Mouse (Mus musculus) hindbrain, embryonic 11.5 days (tissue): ENCODE results near the gene Ogg1. TPM values are rescaled to one million over a fixed set of nuclear protein-coding genes. Genes with fewer than 3 reads are reported as not detected.

ENCODE experiments used
- ATAC-seq: fragments of 200-750 bp; cut with Nextera tagmentation; 2 replicates; pipeline ENCODE4 v1.8.0; 2017; ENCODE audit warnings: mild to moderate bottlenecking, moderate TSS enrichment, moderate library complexity; ENCODE audit not compliant: low FRiP score
- DNase-seq: peaks from one replicate; pipeline ENCODE4 v3.0.0-alpha.2; 2015; ENCODE audit warnings: low spot score
- H3K27ac ChIP-seq: fragments of 300-500 bp; sonication (generic); 2 replicates; pipeline ENCODE4 v1.5.1; 2014; ENCODE audit warnings: mild to moderate bottlenecking, low read depth, low read length
- H3K27me3 ChIP-seq: fragments of 300-500 bp; sonication (generic); 2 replicates; pipeline ENCODE4 v1.6.1; 2014; ENCODE audit warnings: mild to moderate bottlenecking, low read length, moderate library complexity, mixed read lengths; ENCODE audit not compliant: control insufficient read depth, insufficient read depth
- H3K36me3 ChIP-seq: fragments of 300-500 bp; sonication (generic); 2 replicates; pipeline ENCODE4 v1.6.1; 2014; ENCODE audit warnings: mild to moderate bottlenecking, low read length, moderate library complexity, mixed read lengths; ENCODE audit not compliant: control insufficient read depth, insufficient read depth
- H3K4me1 ChIP-seq: fragments of 300-500 bp; sonication (generic); replicated peaks from 2 replicates; pipeline ENCODE4 v1.6.1; 2014; ENCODE audit warnings: low read length, mixed read lengths; ENCODE audit not compliant: control insufficient read depth, insufficient read depth
- H3K4me2 ChIP-seq: fragments of 300-500 bp; sonication (generic); replicated peaks from 2 replicates; pipeline ENCODE4 v1.6.1; 2014; ENCODE audit warnings: mild to moderate bottlenecking, low read depth, low read length
- H3K4me3 ChIP-seq: fragments of 300-500 bp; sonication (generic); 2 replicates; pipeline ENCODE4 v1.5.1; 2014; ENCODE audit warnings: low read depth, low read length
- H3K9ac ChIP-seq: fragments of 300-500 bp; sonication (generic); 2 replicates; pipeline ENCODE4 v1.6.1; 2014; ENCODE audit warnings: low read depth, low read length
- H3K9me3 ChIP-seq: fragments of 300-500 bp; sonication (generic); 2 replicates; pipeline ENCODE4 v1.6.1; 2016; ENCODE audit warnings: low read length; ENCODE audit not compliant: control insufficient read depth
- WGBS: fragments of 180-500 bp; shearing (Covaris S2); extraction: QIAGEN DNeasy Blood & Tissue Kit; methylation state at CpG from one replicate; pipeline ENCODE4 v1.1.7; 2014; 5-methylcytosine and 5-hydroxymethylcytosine counted together
- polyA plus RNA-seq: library from polyadenylated mRNA; unstranded; fragments of >200 nt; fragmentation: Nextera tagmentation; extraction: Ambion mirVana; gene quantifications from 2 replicates; pipeline ENCODE4 v1.2.1, GENCODE M21; 2014

Ogg1 gene
- polyA plus RNA-seq, 1 experiment from 2014 or later: 10.5 TPM

DNA sequence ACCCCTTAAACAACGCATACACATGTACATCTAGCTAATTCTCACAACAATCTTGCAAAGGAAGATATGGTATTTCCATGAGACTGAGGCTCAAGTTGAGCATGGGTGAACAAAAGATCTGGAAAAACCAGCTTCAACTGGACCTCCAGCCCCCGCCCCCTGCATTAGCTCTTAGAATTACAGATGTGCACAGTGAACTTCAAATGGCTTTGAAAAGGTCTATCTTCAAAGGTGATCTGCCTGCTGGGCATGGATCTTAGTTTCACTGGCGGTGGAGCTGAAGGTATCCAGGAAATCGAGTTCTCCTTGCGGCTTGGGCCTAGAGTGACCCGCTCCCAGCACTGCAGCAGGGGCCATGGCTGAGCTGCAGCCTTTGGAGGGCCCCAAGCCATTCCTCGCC lies 41.4 kb downstream of the Ogg1 start:
- Histone ChIP-seq H3K36me3 (no peaks in the 10 kb centered on the region), H3K9me3 (no peaks in the 10 kb centered on the region), H3K4me2 (no peak overlapping the region), H3K27ac (no peak overlapping the region), H3K27me3 (no peaks in the 10 kb centered on the region), H3K4me1 (no peaks in the 10 kb centered on the region), H3K9ac (no peak overlapping the region), H3K4me3 (no peak overlapping the region)
- no peak for ATAC-seq
- WGBS: 92% methylated on average over 7 of the region's 7 CpGs
- no peak for DNase-seq

DNA sequence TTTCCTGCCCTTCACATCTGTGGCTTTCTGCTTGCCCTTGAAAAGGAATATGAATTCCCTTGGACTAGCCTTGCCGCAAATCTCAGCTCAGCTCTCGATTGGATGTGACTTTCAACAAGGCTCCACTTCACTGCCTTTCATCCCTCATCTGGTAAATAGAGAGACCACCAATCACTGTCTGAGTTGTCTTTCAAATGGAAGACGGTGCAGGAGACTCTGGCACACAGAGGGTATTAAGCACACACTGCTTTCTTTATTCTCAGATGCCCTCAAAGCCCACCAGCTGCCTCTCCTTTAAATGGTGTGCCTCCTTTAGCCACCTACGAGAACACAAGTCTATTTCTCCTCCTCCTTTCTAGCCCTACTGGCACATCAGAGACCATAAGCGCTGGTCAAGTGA lies 41.8 kb downstream of the Ogg1 start:
- no peaks in the 10 kb centered on the region for H3K27me3 ChIP-seq
- no peak overlapping the region for H3K27ac ChIP-seq
- no peak for ATAC-seq
- H3K4me1 ChIP-seq: no peaks in the 10 kb centered on the region
- H3K9ac ChIP-seq: no peak overlapping the region
- H3K4me3 ChIP-seq: no peak overlapping the region
- H3K9me3 ChIP-seq: no peaks in the 10 kb centered on the region
- H3K36me3 ChIP-seq: no peaks in the 10 kb centered on the region
- DNase-seq: no peak
- WGBS: 84% methylated on average over 5 of the region's 5 CpGs
- no peak overlapping the region for H3K4me2 ChIP-seq

DNA sequence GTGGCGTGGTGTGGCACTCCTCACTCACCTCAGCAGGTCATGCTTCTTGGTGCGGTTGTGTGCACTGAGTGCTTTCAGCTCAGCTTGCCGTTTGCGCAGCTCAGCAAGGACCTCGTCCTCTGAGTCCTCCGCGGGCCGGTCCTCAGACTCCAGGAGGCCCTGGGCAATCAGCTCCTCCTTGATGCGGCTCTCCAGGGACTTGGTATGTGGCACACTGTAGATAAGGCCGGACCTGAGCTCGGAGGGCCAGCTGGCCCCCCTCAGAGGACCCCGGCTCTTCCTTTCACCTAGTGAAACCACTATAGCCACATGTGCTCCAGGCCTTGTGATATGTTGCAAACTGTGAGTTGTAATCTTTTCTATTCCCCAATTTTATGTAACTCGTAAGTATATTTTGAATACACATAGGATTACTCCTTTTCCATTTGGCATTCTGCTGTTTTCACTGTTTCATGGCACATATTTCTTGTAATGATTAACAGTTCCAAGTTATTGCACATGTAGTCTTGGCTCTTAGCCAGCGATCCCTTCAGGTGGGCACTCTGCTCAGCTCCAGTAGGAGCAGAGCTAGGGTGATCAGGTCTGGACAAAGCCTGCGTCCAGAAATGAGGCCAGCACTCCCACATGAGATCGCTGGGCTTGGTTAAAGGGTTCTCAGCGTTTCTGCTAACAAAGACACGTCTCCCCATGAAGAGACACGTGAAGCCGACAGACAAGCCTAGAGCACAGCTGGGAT lies 43.6 kb downstream of the Ogg1 start:
- no peak for DNase-seq
- Histone ChIP-seq H3K27me3 (no peaks in the 10 kb centered on the region), H3K27ac (no peak overlapping the region), H3K4me2 (no peak overlapping the region), H3K9me3 (no peaks in the 10 kb centered on the region), H3K36me3 (no peaks in the 10 kb centered on the region), H3K4me1 (no peaks in the 10 kb centered on the region), H3K9ac (no peak overlapping the region), H3K4me3 (no peak overlapping the region)
- WGBS: 94% methylated on average over 20 of the region's 20 CpGs
- ATAC-seq: no peak

DNA sequence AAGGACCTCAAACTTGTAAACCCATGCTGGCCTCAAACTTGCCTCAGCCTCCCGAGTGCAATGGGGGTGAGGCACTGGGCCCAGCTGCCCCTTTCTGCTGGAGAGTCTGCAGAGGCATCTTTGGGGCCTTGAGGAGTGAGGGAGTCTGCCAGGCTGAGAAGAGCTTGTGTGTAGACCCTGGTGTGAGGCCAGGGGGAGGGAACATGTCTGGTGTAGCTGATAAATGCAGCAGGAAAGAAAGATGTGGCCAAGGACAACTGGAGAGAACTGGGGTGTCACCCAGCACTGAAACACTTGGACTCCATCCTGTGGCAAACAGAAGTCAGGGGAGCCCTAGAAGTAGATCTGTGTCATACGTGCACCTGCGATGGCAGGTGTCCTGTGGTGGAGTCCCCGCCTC lies 46.7 kb downstream of the Ogg1 start:
- Histone ChIP-seq H3K4me1 (no peaks in the 10 kb centered on the region), H3K9me3 (no peaks in the 10 kb centered on the region), H3K27me3 (no peaks in the 10 kb centered on the region), H3K9ac (no peak overlapping the region), H3K4me2 (no peak overlapping the region), H3K36me3 (no peaks in the 10 kb centered on the region), H3K4me3 (no peak overlapping the region), H3K27ac (no peak overlapping the region)
- no peak for ATAC-seq
- WGBS: 95% methylated on average over 4 of the region's 4 CpGs
- no peak for DNase-seq

DNA sequence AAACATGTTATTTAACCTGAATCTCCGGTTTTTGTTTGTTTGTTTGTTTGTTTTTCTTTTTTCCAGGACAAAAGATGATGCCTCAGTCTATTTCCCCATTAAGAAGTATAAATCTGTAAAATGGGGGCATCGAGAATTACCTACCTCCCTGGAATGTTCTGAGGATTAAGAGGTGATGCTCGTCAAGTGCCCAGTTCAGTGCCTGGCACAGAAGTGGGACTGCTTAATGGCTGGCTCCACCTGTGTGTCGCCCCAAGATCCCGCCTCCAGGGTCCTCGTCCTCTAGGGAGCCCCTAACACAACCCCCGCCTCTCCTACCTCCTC lies 50.4 kb downstream of the Ogg1 start:
- Histone ChIP-seq H3K27ac (peak overlapping the region; percentile 91), H3K27me3 (no peaks in the 10 kb centered on the region), H3K36me3 (0 out of 2 replicates have a peak, but pooled peaks cover 2% of the 10 kb centered on the region), H3K4me1 (no peaks in the 10 kb centered on the region; the same call in none of the 2 replicates), H3K9me3 (no peaks in the 10 kb centered on the region), H3K4me2 (peak overlapping the region; percentile 89), H3K4me3 (peak overlapping the region; percentile 99), H3K9ac (peak overlapping the region; percentile 93)
- ATAC-seq (no peak), DNase-seq (no peak)
- 9% methylated on average over 7 of the region's 7 CpGs for WGBS

GRCm38 (mm10) chr6:113377496-113378385 lies 51.0 kb downstream of the Ogg1 start, which contains the start of the genes Tada3 and Arpc4:
Tada3 (minus strand) TSS chr6:113377883.
Arpc4 (plus strand) TSS chr6:113378115.
- peak; percentile 97 for ATAC-seq
- Histone ChIP-seq H3K27me3 (no peaks in the 10 kb centered on the region), H3K4me2 (peak within 1 kb of the TSS; percentile 89), H3K9ac (peak within 1 kb of the TSS; percentile 93), H3K4me3 (peak within 1 kb of the TSS; percentile 99), H3K27ac (peak within 1 kb of the TSS; percentile 91), H3K9me3 (no peaks in the 10 kb centered on the region), H3K36me3 (0 out of 2 replicates have a peak, but pooled peaks cover 2% of the 10 kb centered on the region), H3K4me1 (no peaks in the 10 kb centered on the region; the same call in none of the 2 replicates)
- whole genome bisulfite sequencing: under 1% methylated on average over 61 of the region's 61 CpGs
- DNase-seq: peak; percentile 94

DNA sequence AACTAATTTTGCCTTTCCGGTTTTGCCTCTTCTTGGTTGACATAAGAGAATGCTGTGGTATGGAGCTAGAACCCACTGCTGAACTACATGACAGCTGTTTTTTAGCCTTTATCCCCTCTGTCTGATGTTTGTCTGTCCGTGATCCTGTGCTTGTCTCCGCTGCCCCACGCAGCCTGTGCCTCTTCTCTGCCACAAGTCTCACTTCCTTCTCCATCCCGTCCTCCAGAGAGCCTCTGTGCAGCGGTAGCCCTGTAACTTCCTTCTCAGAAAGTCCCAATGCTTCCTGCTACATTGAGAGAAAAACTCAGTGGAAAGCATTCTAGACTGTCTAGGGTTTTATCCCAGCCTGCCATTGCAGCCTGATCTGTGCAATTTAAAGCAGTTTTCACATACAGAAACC lies 52.5 kb downstream of the Ogg1 start:
- no peak overlapping the region for H3K9ac ChIP-seq
- no peaks in the 10 kb centered on the region; the same call in none of the 2 replicates for H3K4me1 ChIP-seq
- H3K4me2 ChIP-seq: peak overlapping the region; percentile 89; the same call in 1 of the 2 replicates
- H3K4me3 ChIP-seq: peak overlapping the region; percentile 99; the same call in 1 of the 2 replicates
- DNase-seq (no peak), ATAC-seq (no peak)
- H3K27ac ChIP-seq: no peak overlapping the region
- H3K9me3 ChIP-seq: no peaks in the 10 kb centered on the region
- peaks cover 4% of the 10 kb centered on the region for H3K36me3 ChIP-seq
- H3K27me3 ChIP-seq: no peaks in the 10 kb centered on the region
- 85% methylated on average over 6 of the region's 6 CpGs for WGBS

- Histone ChIP-seq H3K27me3 (no peaks in the 10 kb centered on the region), H3K9me3 (no peaks in the 10 kb centered on the region), H3K27ac (no peak overlapping the region), H3K4me2 (no peak overlapping the region), H3K36me3 (peaks cover 10% of the 10 kb centered on the region), H3K4me1 (no peaks in the 10 kb centered on the region; the same call in none of the 2 replicates), H3K4me3 (no peak overlapping the region), H3K9ac (no peak overlapping the region)
- 94% methylated on average over 11 of the region's 11 CpGs for WGBS
- DNase-seq (no peak), ATAC-seq (no peak)
These were observed 53.7 kb downstream of the Ogg1 start for GRCm38 (mm10) chr6:113380480-113380879.
